Mouse (Mus musculus): ENCODE results near the gene Zfp212. TPM values are rescaled to one million over a fixed set of nuclear protein-coding genes. Genes with fewer than 3 reads are reported as not detected.

The Zfp212 gene
- 9.6 and 11.6 TPM in 2 replicates for polyA plus RNA-seq (2012; ENCODE audit: insufficient read depth, insufficient read length, missing spikeins)

GRCm38 (mm10) chr6:47920447-47921340, at the start of gene Zfp212:
TSS of gene Zfp212 (plus strand) at chr6:47920476.
- Histone ChIP-seq H3K27ac (ENCODE audit: insufficient read depth, low read depth, low read length) (peak within 1 kb of the TSS; percentile 90), H3K4me1 (ENCODE audit: control insufficient read depth, insufficient read depth, low read length) (peaks cover 10% of the 10 kb centered on the region), H3K4me3 (ENCODE audit: insufficient read depth, low read length) (peak within 1 kb of the TSS; percentile 87)
- no peak for TF ChIP-seq POLR2A (IDR thresholded peaks at IDR 0.05; ENCODE audit: borderline replicate concordance, low read depth, low read length)
- no peak for TF ChIP-seq CTCF (IDR thresholded peaks at IDR 0.05; ENCODE audit: low read depth, low read length)

- Histone ChIP-seq H3K4me3 (ENCODE audit: insufficient read depth, low read length) (no peak overlapping the region), H3K27ac (ENCODE audit: insufficient read depth, low read depth, low read length) (no peak overlapping the region), H3K4me1 (ENCODE audit: control insufficient read depth, insufficient read depth, low read length) (no peaks in the 10 kb centered on the region)
- no peak for TF ChIP-seq CTCF (IDR thresholded peaks at IDR 0.05; ENCODE audit: low read depth, low read length)
- no peak for TF ChIP-seq POLR2A (IDR thresholded peaks at IDR 0.05; ENCODE audit: borderline replicate concordance, low read depth, low read length)
These were observed 48.0 kb upstream of the Zfp212 start for GRCm38 (mm10) chr6:47872266-47872665.

- Histone ChIP-seq H3K27ac (ENCODE audit: insufficient read depth, low read depth, low read length) (peak within 1 kb of the TSS; percentile 66), H3K4me1 (ENCODE audit: control insufficient read depth, insufficient read depth, low read length) (peaks cover 14% of the 10 kb centered on the region), H3K4me3 (ENCODE audit: insufficient read depth, low read length) (peak within 1 kb of the TSS; percentile 75)
- TF ChIP-seq POLR2A (IDR thresholded peaks at IDR 0.05; ENCODE audit: borderline replicate concordance, low read depth, low read length) (no peak), CTCF (IDR thresholded peaks at IDR 0.05; ENCODE audit: low read depth, low read length) (no peak)
These were observed 43.2 kb upstream of the Zfp212 start, which contains the start of gene Zfp282 for GRCm38 (mm10) chr6:47877058-47877457. TSS of gene Zfp282 (plus strand) at chr6:47877204.

GRCm38 (mm10) chr6:47877461-47878132, 42.7 kb upstream of the Zfp212 start:
- Histone ChIP-seq H3K4me1 (ENCODE audit: control insufficient read depth, insufficient read depth, low read length) (peaks cover 17% of the 10 kb centered on the region), H3K27ac (ENCODE audit: insufficient read depth, low read depth, low read length) (peak overlapping the region; percentile 66), H3K4me3 (ENCODE audit: insufficient read depth, low read length) (peak overlapping the region; percentile 75)
- TF ChIP-seq POLR2A (IDR thresholded peaks at IDR 0.05; ENCODE audit: borderline replicate concordance, low read depth, low read length) (no peak), CTCF (IDR thresholded peaks at IDR 0.05; ENCODE audit: low read depth, low read length) (no peak)

- peak overlapping the region; percentile 75 for H3K4me3 ChIP-seq (ENCODE audit: insufficient read depth, low read length)
- H3K4me1 ChIP-seq (ENCODE audit: control insufficient read depth, insufficient read depth, low read length) = peaks cover 17% of the 10 kb centered on the region
- H3K27ac ChIP-seq (ENCODE audit: insufficient read depth, low read depth, low read length) = peak overlapping the region; percentile 66
- no peak for TF ChIP-seq POLR2A (IDR thresholded peaks at IDR 0.05; ENCODE audit: borderline replicate concordance, low read depth, low read length)
- TF ChIP-seq CTCF (IDR thresholded peaks at IDR 0.05; ENCODE audit: low read depth, low read length) = no peak
These were observed 42.2 kb upstream of the Zfp212 start for GRCm38 (mm10) chr6:47878133-47878514.

- Histone ChIP-seq H3K4me3 (ENCODE audit: insufficient read depth, low read length) (peak overlapping the region; percentile 75), H3K4me1 (ENCODE audit: control insufficient read depth, insufficient read depth, low read length) (peaks cover 17% of the 10 kb centered on the region), H3K27ac (ENCODE audit: insufficient read depth, low read depth, low read length) (peak overlapping the region; percentile 66)
- TF ChIP-seq CTCF (IDR thresholded peaks at IDR 0.05; ENCODE audit: low read depth, low read length) (no peak), POLR2A (IDR thresholded peaks at IDR 0.05; ENCODE audit: borderline replicate concordance, low read depth, low read length) (no peak)
These were observed 41.7 kb upstream of the Zfp212 start for GRCm38 (mm10) chr6:47878593-47878992.

GRCm38 (mm10) chr6:47879049-47879716, 41.1 kb upstream of the Zfp212 start:
- TF ChIP-seq CTCF (IDR thresholded peaks at IDR 0.05; ENCODE audit: low read depth, low read length) (no peak), POLR2A (IDR thresholded peaks at IDR 0.05; ENCODE audit: borderline replicate concordance, low read depth, low read length) (no peak)
- H3K4me1 ChIP-seq (ENCODE audit: control insufficient read depth, insufficient read depth, low read length) = peaks cover 17% of the 10 kb centered on the region
- H3K4me3 ChIP-seq (ENCODE audit: insufficient read depth, low read length) = peak overlapping the region; percentile 75
- peak overlapping the region; percentile 31 for H3K27ac ChIP-seq (ENCODE audit: insufficient read depth, low read depth, low read length)

- no peak overlapping the region for H3K4me3 ChIP-seq (ENCODE audit: insufficient read depth, low read length)
- TF ChIP-seq POLR2A (IDR thresholded peaks at IDR 0.05; ENCODE audit: borderline replicate concordance, low read depth, low read length) (no peak), CTCF (IDR thresholded peaks at IDR 0.05; ENCODE audit: low read depth, low read length) (no peak)
These were observed 40.1 kb upstream of the Zfp212 start for GRCm38 (mm10) chr6:47880166-47880565.

GRCm38 (mm10) chr6:47888812-47889383, 31.4 kb upstream of the Zfp212 start:
- Histone ChIP-seq H3K4me3 (ENCODE audit: insufficient read depth, low read length) (no peak overlapping the region), H3K27ac (ENCODE audit: insufficient read depth, low read depth, low read length) (peak overlapping the region; percentile 27; the same call in 1 of the 2 replicates), H3K4me1 (ENCODE audit: control insufficient read depth, insufficient read depth, low read length) (peaks cover 15% of the 10 kb centered on the region)
- TF ChIP-seq CTCF (IDR thresholded peaks at IDR 0.05; ENCODE audit: low read depth, low read length) (no peak), POLR2A (IDR thresholded peaks at IDR 0.05; ENCODE audit: borderline replicate concordance, low read depth, low read length) (no peak)

More at GRCm38 (mm10) chr6:47880166-47880565, 40.1 kb upstream of the Zfp212 start:
- no peak overlapping the region for H3K27ac ChIP-seq (ENCODE audit: insufficient read depth, low read depth, low read length)
- peaks cover 17% of the 10 kb centered on the region for H3K4me1 ChIP-seq (ENCODE audit: control insufficient read depth, insufficient read depth, low read length)

Measured in bone marrow macrophage, adult 2 months (primary cell).